Mouse (Mus musculus): ENCODE measurements around the gene Acaca.
A peak's percentile ranks its signal among the peaks of the same experiment; 100 is the strongest.

Gene Acaca

GRCm38 (mm10) chr11:84150884-84151283 lies 21.4 kb downstream of the Acaca start:
- DNase-seq = peak; percentile 33

GRCm38 (mm10) chr11:84156535-84157262 lies 27.2 kb downstream of the Acaca start:
- no peak for DNase-seq

- DNase-seq = no peak
Measured at GRCm38 (mm10) chr11:84164123-84164522, 34.7 kb downstream of the Acaca start.

GRCm38 (mm10) chr11:84164561-84164960 lies 35.1 kb downstream of the Acaca start:
- no peak for DNase-seq

- DNase-seq = no peak
Measured at GRCm38 (mm10) chr11:84167046-84167526, 37.6 kb downstream of the Acaca start, which contains the start of gene Gm11437. Gene Gm11437, minus strand, starts transcription at chr11:84167476.

- DNase-seq = peak; percentile 41
Measured at GRCm38 (mm10) chr11:84168701-84169288, 39.3 kb downstream of the Acaca start.

- DNase-seq = no peak
Measured at GRCm38 (mm10) chr11:84172539-84173435, 43.3 kb downstream of the Acaca start.

GRCm38 (mm10) chr11:84178571-84178970 lies 49.1 kb downstream of the Acaca start:
- no peak for DNase-seq

GRCm38 (mm10) chr11:84179226-84179953 lies 49.9 kb downstream of the Acaca start:
- DNase-seq = peak; percentile 89

- peak; percentile 65 for DNase-seq
Measured at GRCm38 (mm10) chr11:84179954-84180598, 50.6 kb downstream of the Acaca start.

- DNase-seq = no peak
Measured at GRCm38 (mm10) chr11:84181286-84181685, 51.8 kb downstream of the Acaca start.

- DNase-seq = no peak
Measured at GRCm38 (mm10) chr11:84188530-84188929, 59.1 kb downstream of the Acaca start.

- DNase-seq = no peak
Measured at GRCm38 (mm10) chr11:84190581-84191233, 61.2 kb downstream of the Acaca start.

- DNase-seq = no peak
Measured at GRCm38 (mm10) chr11:84193249-84193648, 63.8 kb downstream of the Acaca start.

GRCm38 (mm10) chr11:84194751-84195150 lies 65.3 kb downstream of the Acaca start:
- DNase-seq = no peak

- DNase-seq = no peak
Measured at GRCm38 (mm10) chr11:84197607-84198402, 68.3 kb downstream of the Acaca start.

- DNase-seq = peak; percentile 50
Measured at GRCm38 (mm10) chr11:84205776-84206175, 76.3 kb downstream of the Acaca start.

- no peak for DNase-seq
Measured at GRCm38 (mm10) chr11:84210876-84211275, 81.4 kb downstream of the Acaca start.

- DNase-seq = no peak
Measured at GRCm38 (mm10) chr11:84218951-84219350, 89.5 kb downstream of the Acaca start.

GRCm38 (mm10) chr11:84243562-84243961 lies 114.1 kb downstream of the Acaca start:
- peak; percentile 68 for DNase-seq

- no peak for DNase-seq
Measured at GRCm38 (mm10) chr11:84247370-84247769, 117.9 kb downstream of the Acaca start.
